Mouse (Mus musculus) monocyte, adult 2 months (primary cell): ENCODE measurements around the gene Zfp189.

ENCODE experiments used
- DNase-seq, 2 experiments: peaks; one replicate each; pipeline ENCODE4 v3.0.0; 2022; ENCODE audit warnings: low spot score in 2 of 2, low read depth in 1 of 2

The Zfp189 gene

GRCm38 (mm10) chr4:49536671-49537070 is 15.7 kb downstream of the Zfp189 start:
- DNase-seq: no peak

GRCm38 (mm10) chr4:49539665-49540064 is 18.7 kb downstream of the Zfp189 start:
- DNase-seq: no peak

- no peak for DNase-seq
Observed at GRCm38 (mm10) chr4:49540966-49541365, 20.0 kb downstream of the Zfp189 start.

- no peak for DNase-seq
Observed at GRCm38 (mm10) chr4:49546026-49546425, 25.1 kb downstream of the Zfp189 start.

- no peak for DNase-seq
Observed at GRCm38 (mm10) chr4:49546873-49547543, 26.0 kb downstream of the Zfp189 start.

GRCm38 (mm10) chr4:49547544-49548219 is 26.7 kb downstream of the Zfp189 start:
- no peak for DNase-seq

- DNase-seq: no peak
Observed at GRCm38 (mm10) chr4:49549383-49549782, 28.4 kb downstream of the Zfp189 start, which contains the start of gene Aldob. Gene Aldob, minus strand, starts transcription at chr4:49549546.

GRCm38 (mm10) chr4:49553380-49553779 is 32.4 kb downstream of the Zfp189 start:
- no peak for DNase-seq

- no peak for DNase-seq
Observed at GRCm38 (mm10) chr4:49557375-49557774, 36.4 kb downstream of the Zfp189 start.

- no peak for DNase-seq
Observed at GRCm38 (mm10) chr4:49558181-49558580, 37.2 kb downstream of the Zfp189 start.

- DNase-seq: no peak
Observed at GRCm38 (mm10) chr4:49559915-49560772, 39.2 kb downstream of the Zfp189 start.

GRCm38 (mm10) chr4:49567613-49568012 is 46.6 kb downstream of the Zfp189 start:
- peak in 1 of 2 experiments; percentile 13 for DNase-seq

GRCm38 (mm10) chr4:49572194-49572593 is 51.2 kb downstream of the Zfp189 start:
- no peak for DNase-seq
